Mouse (Mus musculus) MEL (cell line): Measurements from ENCODE around the gene Styx. TPM values are rescaled to one million over a fixed set of nuclear protein-coding genes. Genes with fewer than 3 reads are reported as not detected.

Experiments used
- DNase-seq: peaks from one replicate; pipeline ENCODE4 v3.0.0; 2011; ENCODE audit warnings: low read depth, low spot score
- H3K27ac ChIP-seq: 2 replicates; pipeline ENCODE4 v1.5.1; 2012; ENCODE audit warnings: low read depth, mild to moderate bottlenecking, control low read depth, low read length, moderate library complexity; ENCODE audit not compliant: control insufficient read depth
- H3K27me3 ChIP-seq, 2 experiments: fragments of 150-350 bp in 1 of 2; sonication (generic) in 1 of 2; 2 replicates each; pipeline ENCODE4 v1.6.1; 2012; ENCODE audit warnings: low read length in 2 of 2, mild to moderate bottlenecking in 2 of 2, improper control_type of control experiment in 1 of 2, moderate library complexity in 1 of 2; ENCODE audit not compliant: insufficient read depth in 2 of 2, control insufficient read depth in 1 of 2
- H3K36me3 ChIP-seq, 2 experiments: 2 replicates each; pipeline ENCODE4 v1.6.1; 2012 to 2014; ENCODE audit warnings: low read length in 2 of 2, improper control_type of control experiment in 1 of 2, inconsistent platforms in 1 of 2, mild to moderate bottlenecking in 1 of 2; ENCODE audit not compliant: insufficient read depth in 2 of 2, control insufficient read depth in 1 of 2
- H3K4me1 ChIP-seq, 2 experiments: fragments of 150-350 bp in 1 of 2; sonication (generic) in 1 of 2; 2 replicates each; pipeline ENCODE4 v1.6.1; 2012; ENCODE audit warnings: low read length in 2 of 2, improper control_type of control experiment in 1 of 2, mild to moderate bottlenecking in 1 of 2; ENCODE audit not compliant: insufficient read depth in 2 of 2, control insufficient read depth in 1 of 2
- H3K4me3 ChIP-seq, 2 experiments: fragments of 150-350 bp in 1 of 2; sonication (generic) in 1 of 2; 2 replicates each; pipeline ENCODE4 v1.5.1; 2012; ENCODE audit warnings: low read depth in 2 of 2, low read length in 2 of 2, mild to moderate bottlenecking in 2 of 2, moderate library complexity in 2 of 2, control low read depth in 1 of 2, improper control_type of control experiment in 1 of 2; ENCODE audit not compliant: control insufficient read depth in 1 of 2, insufficient read depth in 1 of 2
- H3K79me2 ChIP-seq: 2 replicates; pipeline ENCODE4 v1.6.1; 2012; ENCODE audit warnings: mild to moderate bottlenecking, low read length, moderate library complexity; ENCODE audit not compliant: control insufficient read depth, poor library complexity, insufficient read depth
- H3K9ac ChIP-seq: 2 replicates; pipeline ENCODE4 v1.6.1; 2012; ENCODE audit warnings: low read depth, mild to moderate bottlenecking, control low read depth, low read length, moderate library complexity; ENCODE audit not compliant: control insufficient read depth, poor library complexity, severe bottlenecking
- H3K9me3 ChIP-seq: fragments of 150-350 bp; sonication (generic); replicated peaks from 2 replicates; pipeline ENCODE4 v1.6.1; 2012; ENCODE audit warnings: mild to moderate bottlenecking, low read length, improper control_type of control experiment, moderate library complexity; ENCODE audit not compliant: insufficient read depth
- BHLHE40 ChIP-seq: IDR thresholded peaks from 2 replicates; pipeline ENCODE4 v1.6.1; 2012; ENCODE audit warnings: low read depth, mild to moderate bottlenecking, inconsistent platforms, low read length, improper control_type of control experiment, borderline replicate concordance
- CHD1 ChIP-seq: IDR thresholded peaks from 2 replicates; pipeline ENCODE4 v1.6.1; 2012; ENCODE audit warnings: low read depth, mild to moderate bottlenecking, inconsistent platforms, low read length, improper control_type of control experiment
- CHD2 ChIP-seq: IDR thresholded peaks from 2 replicates; pipeline ENCODE4 v1.6.1; 2011; ENCODE audit warnings: low read length, improper control_type of control experiment
- CTCF ChIP-seq, 3 experiments: IDR thresholded peaks in 2 of 3; conservative IDR thresholded peaks in 1 of 3; 2 replicates each; pipeline ENCODE4 v1.5.1; 2011 to 2012; ENCODE audit warnings: low read length in 3 of 3, low read depth in 2 of 3, mild to moderate bottlenecking in 2 of 3, improper control_type of control experiment in 1 of 3, inconsistent platforms in 1 of 3, mixed read lengths in 1 of 3, moderate library complexity in 1 of 3; ENCODE audit not compliant: control insufficient read depth in 1 of 3, insufficient read depth in 1 of 3, poor library complexity in 1 of 3, severe bottlenecking in 1 of 3
- ELF1 ChIP-seq: IDR thresholded peaks from 2 replicates; pipeline ENCODE4 v1.6.1; 2014; ENCODE audit warnings: low read depth, mild to moderate bottlenecking, inconsistent platforms, low read length, improper control_type of control experiment, moderate library complexity
- EP300 ChIP-seq, 2 experiments: IDR thresholded peaks; 2 replicates each; pipeline ENCODE4 v1.6.1; 2011; ENCODE audit warnings: improper control_type of control experiment in 2 of 2, low read length in 2 of 2, low read depth in 1 of 2, mild to moderate bottlenecking in 1 of 2
- ETS1 ChIP-seq: IDR thresholded peaks from 2 replicates; pipeline ENCODE4 v1.6.1; 2012; ENCODE audit warnings: low read depth, mild to moderate bottlenecking, inconsistent platforms, low read length, improper control_type of control experiment, moderate library complexity
- GABPA ChIP-seq: IDR thresholded peaks from 2 replicates; pipeline ENCODE4 v1.6.1; 2012; ENCODE audit warnings: low read depth, mild to moderate bottlenecking, inconsistent platforms, low read length, improper control_type of control experiment, moderate library complexity
- GATA1 ChIP-seq: IDR thresholded peaks from 2 replicates; pipeline ENCODE4 v1.6.1; 2011; ENCODE audit warnings: low read depth, low read length, improper control_type of control experiment
- HCFC1 ChIP-seq: IDR thresholded peaks from 2 replicates; pipeline ENCODE4 v1.6.1; 2012; ENCODE audit warnings: low read depth, mild to moderate bottlenecking, inconsistent platforms, low read length, improper control_type of control experiment, moderate library complexity
- KAT2A ChIP-seq: conservative IDR thresholded peaks from 2 replicates; pipeline ENCODE4 v1.6.1; 2012; ENCODE audit warnings: low read depth, low read length, improper control_type of control experiment, inconsistent platforms
- MAFK ChIP-seq: IDR thresholded peaks from 2 replicates; pipeline ENCODE4 v1.6.1; 2011; ENCODE audit warnings: low read depth, mild to moderate bottlenecking, low read length, improper control_type of control experiment, borderline replicate concordance
- MAX ChIP-seq: IDR thresholded peaks from 2 replicates; pipeline ENCODE4 v1.6.1; 2011; ENCODE audit warnings: low read length, improper control_type of control experiment
- MAZ ChIP-seq: IDR thresholded peaks from 2 replicates; pipeline ENCODE4 v1.6.1; 2012; ENCODE audit warnings: low read depth, mild to moderate bottlenecking, inconsistent platforms, low read length, improper control_type of control experiment
- MEF2A ChIP-seq: IDR thresholded peaks from 2 replicates; pipeline ENCODE4 v1.6.1; 2014; ENCODE audit warnings: low read depth, mild to moderate bottlenecking, inconsistent platforms, low read length, improper control_type of control experiment; ENCODE audit not compliant: poor library complexity, insufficient replicate concordance, severe bottlenecking; ENCODE audit errors: extremely low read depth
- MXI1 ChIP-seq: IDR thresholded peaks from 2 replicates; pipeline ENCODE4 v1.6.1; 2011; ENCODE audit warnings: mild to moderate bottlenecking, low read depth, low read length, improper control_type of control experiment
- MYB ChIP-seq: IDR thresholded peaks from 2 replicates; pipeline ENCODE4 v1.6.1; 2011; ENCODE audit warnings: mild to moderate bottlenecking, low read depth, low read length, improper control_type of control experiment
- NELFE ChIP-seq: IDR thresholded peaks from 2 replicates; pipeline ENCODE4 v1.6.1; 2011; ENCODE audit warnings: low read depth, low read length, improper control_type of control experiment
- NRF1 ChIP-seq: IDR thresholded peaks from 2 replicates; pipeline ENCODE4 v1.6.1; 2014; ENCODE audit warnings: low read depth, mild to moderate bottlenecking, inconsistent platforms, low read length, improper control_type of control experiment, moderate library complexity; ENCODE audit not compliant: poor library complexity, insufficient read depth, severe bottlenecking
- SIN3A ChIP-seq: IDR thresholded peaks from 2 replicates; pipeline ENCODE4 v1.6.1; 2012; ENCODE audit warnings: low read length, improper control_type of control experiment, inconsistent platforms
- SMC3 ChIP-seq: IDR thresholded peaks from 2 replicates; pipeline ENCODE4 v1.6.1; 2011; ENCODE audit warnings: low read depth, low read length, improper control_type of control experiment
- TAL1 ChIP-seq: IDR thresholded peaks from 2 replicates; pipeline ENCODE4 v1.6.1; 2012; ENCODE audit warnings: mild to moderate bottlenecking, inconsistent platforms, low read length, moderate library complexity, mixed read lengths
- TBP ChIP-seq: IDR thresholded peaks from 2 replicates; pipeline ENCODE4 v1.8.0; 2011; ENCODE audit warnings: low read depth, low read length, improper control_type of control experiment
- TCF12 ChIP-seq: IDR thresholded peaks from 2 replicates; pipeline ENCODE4 v1.6.1; 2014; ENCODE audit warnings: low read depth, mild to moderate bottlenecking, inconsistent platforms, low read length, improper control_type of control experiment, moderate library complexity
- USF1 ChIP-seq: IDR thresholded peaks from 2 replicates; pipeline ENCODE4 v1.6.1; 2014; ENCODE audit warnings: low read depth, mild to moderate bottlenecking, inconsistent platforms, low read length, improper control_type of control experiment, moderate library complexity
- USF2 ChIP-seq, 2 experiments: IDR thresholded peaks; 2 replicates each; pipeline ENCODE4 v1.6.1; 2011 to 2012; ENCODE audit warnings: improper control_type of control experiment in 2 of 2, low read length in 2 of 2, borderline replicate concordance in 1 of 2, inconsistent platforms in 1 of 2, low read depth in 1 of 2, mild to moderate bottlenecking in 1 of 2; ENCODE audit not compliant: insufficient read depth in 1 of 2
- ZC3H11A ChIP-seq: IDR thresholded peaks from 2 replicates; pipeline ENCODE4 v1.6.1; 2012; ENCODE audit warnings: low read depth, mild to moderate bottlenecking, inconsistent platforms, low read length, improper control_type of control experiment
- ZKSCAN1 ChIP-seq: IDR thresholded peaks from 2 replicates; pipeline ENCODE4 v1.6.1; 2012; ENCODE audit warnings: low read depth, mild to moderate bottlenecking, inconsistent platforms, low read length, improper control_type of control experiment, moderate library complexity
- ZMIZ1 ChIP-seq: IDR thresholded peaks from 2 replicates; pipeline ENCODE4 v1.6.1; 2012; ENCODE audit warnings: low read depth, mild to moderate bottlenecking, inconsistent platforms, low read length, improper control_type of control experiment, moderate library complexity
- ZNF384 ChIP-seq: IDR thresholded peaks from 2 replicates; pipeline ENCODE4 v1.6.1; 2012; ENCODE audit warnings: low read depth, mild to moderate bottlenecking, inconsistent platforms, low read length, improper control_type of control experiment
- polyA plus RNA-seq, 2 experiments: library from polyadenylated mRNA; stranded (reverse) in 1 of 2; unstranded in 1 of 2; fragments of >175 nt in 1 of 2; fragments of >200 nt in 1 of 2; gene quantifications; 2 replicates each; pipeline versions ENCODE4 v1.2.1 to v1.2.4; 2012; ENCODE audit warnings: low replicate concordance in 2 of 2, low read depth in 1 of 2; ENCODE audit not compliant: insufficient read length in 2 of 2, insufficient read depth in 1 of 2, missing spikeins in 1 of 2
- total RNA-seq: library from RNA; depleted of rRNA; stranded (reverse); fragments of 300-350 nt; gene quantifications from 2 replicates; pipeline ENCODE4 v1.2.3, GENCODE M21; 2012

Styx gene
- total and polyA plus RNA-seq, 3 experiments: 18.0 to 27.2 TPM; not detected in 1

DNA sequence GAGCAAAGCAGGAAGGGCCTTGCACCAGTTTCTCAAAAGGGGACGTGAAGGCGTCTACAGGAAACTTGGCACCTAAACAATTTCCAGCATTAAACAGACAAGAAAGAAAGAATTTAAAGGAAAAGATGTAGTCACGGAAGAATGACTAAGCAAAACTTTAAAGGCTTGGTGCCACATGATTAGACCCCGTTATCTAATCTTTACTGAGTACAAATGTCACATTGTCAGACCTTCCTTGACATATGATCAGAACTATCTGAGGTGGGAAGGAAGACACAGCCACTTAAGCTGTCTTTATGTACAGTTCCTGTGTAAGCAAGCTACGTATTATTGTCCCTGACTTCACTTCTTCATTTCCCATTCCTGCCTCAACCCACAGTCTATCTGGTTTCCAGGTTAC, 29.3 kb upstream of the Styx start:
- H3K4me3 ChIP-seq: peak overlapping the region; percentile 12; a peak in 3 of 4 replicates
- H3K79me2 ChIP-seq: peaks cover 19% of the 10 kb centered on the region
- peak overlapping the region; percentile 100 for H3K27ac ChIP-seq
- H3K9ac ChIP-seq: peak overlapping the region; percentile 79
- no peaks in the 10 kb centered on the region for H3K9me3 ChIP-seq
- peaks cover 29% of the 10 kb centered on the region in 2 experiments for H3K4me1 ChIP-seq
- H3K27me3 ChIP-seq: no peaks in the 10 kb centered on the region
- TF ChIP-seq KAT2A: no peak; the same call in 1 of the 2 replicates
- TF ChIP-seq ZKSCAN1: no peak
- TF ChIP-seq MAFK: peak; percentile 92
- TF ChIP-seq TCF12: peak; percentile 90
- TF ChIP-seq ETS1: peak; percentile 100
- no peak for TF ChIP-seq BHLHE40
- TF ChIP-seq ZMIZ1: no peak
- no peak for TF ChIP-seq SMC3
- TF ChIP-seq HCFC1: 0 out of 2 replicates have a peak, but pooled peaks have one; percentile 35
- peak; percentile 62 for TF ChIP-seq TAL1
- TF ChIP-seq MXI1: peak; percentile 64; the same call in 1 of the 2 replicates
- TF ChIP-seq TBP: peak; percentile 58; the same call in 1 of the 2 replicates
- peak; percentile 98 for TF ChIP-seq SIN3A
- TF ChIP-seq USF1: peak; percentile 78
- TF ChIP-seq GABPA: peak; percentile 98
- TF ChIP-seq GATA1: peak; percentile 98
- peak; percentile 90 to 97; a peak in 3 of 4 replicates for TF ChIP-seq EP300 (IDR thresholded peaks at IDR 0.05; ENCODE audit: low read depth in 1 of 2, low read length in 2 of 2)
- peak; percentile 90 for DNase-seq
- peaks cover 0 to 51% of the 10 kb centered on the region in 2 experiments; a peak in 2 of 4 replicates for H3K36me3 ChIP-seq

DNA sequence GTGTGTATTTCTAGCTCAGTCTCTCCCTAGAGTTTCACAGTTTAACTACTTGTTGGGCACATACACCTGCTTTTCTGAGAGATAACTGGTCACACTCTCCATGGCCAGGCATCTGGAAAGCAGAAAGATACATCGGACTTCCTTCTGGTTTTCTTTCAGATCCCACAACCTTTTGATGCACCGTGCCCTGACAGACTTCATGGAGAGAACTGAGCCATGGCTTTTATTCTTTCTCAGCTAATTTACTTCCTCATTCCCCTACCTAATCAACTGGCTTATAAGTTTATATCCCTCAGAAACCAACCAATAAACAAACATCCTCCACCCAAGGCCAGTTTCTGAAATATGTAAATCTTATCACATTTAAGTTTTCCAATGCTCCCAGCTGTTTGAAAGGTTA, 28.4 kb upstream of the Styx start:
- DNase-seq: peak; percentile 66
- peak overlapping the region; percentile 48 for H3K9ac ChIP-seq
- H3K79me2 ChIP-seq: peaks cover 13% of the 10 kb centered on the region
- H3K9me3 ChIP-seq: no peaks in the 10 kb centered on the region
- peaks cover 0 to 51% of the 10 kb centered on the region in 2 experiments; a peak in 2 of 4 replicates for H3K36me3 ChIP-seq
- H3K27me3 ChIP-seq: no peaks in the 10 kb centered on the region
- peak overlapping the region in 1 of 2 experiments; percentile 2; a peak in 1 of 4 replicates for H3K4me3 ChIP-seq
- TF ChIP-seq ZC3H11A (no peak), ETS1 (peak; percentile 54), NELFE (peak; percentile 26; the same call in 1 of the 2 replicates), MAX (0 out of 2 replicates have a peak, but pooled peaks have one; percentile 24), MAZ (no peak), MXI1 (peak; percentile 49; the same call in 1 of the 2 replicates), USF2 (IDR thresholded peaks at IDR 0.05; ENCODE audit: borderline replicate concordance in 1 of 2, insufficient read depth in 1 of 2, low read depth in 1 of 2, low read length in 2 of 2) (no peak), CHD1 (0 out of 2 replicates have a peak, but pooled peaks have one; percentile 46), ELF1 (peak; percentile 56; the same call in 1 of the 2 replicates), CHD2 (no peak), MEF2A (no peak), EP300 (IDR thresholded peaks at IDR 0.05; ENCODE audit: low read depth in 1 of 2, low read length in 2 of 2) (peak in 1 of 2 experiments; percentile 21; a peak in 2 of 4 replicates), NRF1 (no peak), MYB (no peak), ZNF384 (no peak), USF1 (no peak), SIN3A (0 out of 2 replicates have a peak, but pooled peaks have one; percentile 44), CTCF (IDR thresholded peaks at IDR 0.05 in 2 of 3, conservative IDR thresholded peaks at IDR 0.05 in 1 of 3; ENCODE audit: control insufficient read depth in 1 of 3, insufficient read depth in 1 of 3, low read depth in 2 of 3, low read length in 3 of 3, poor library complexity in 1 of 3, severe bottlenecking in 1 of 3) (no peak)
- peak overlapping the region; percentile 100 for H3K27ac ChIP-seq
- H3K4me1 ChIP-seq: peaks cover 27 to 29% of the 10 kb centered on the region in 2 experiments
